Mouse (Mus musculus): ENCODE measurements at regions not wholly inside any gene's neighbourhood (a gene's known extent, or its start where the extent isn't known, plus 50 kb on each side); places are given as distances from the start of the nearest gene placed in this dataset.

GRCm38 (mm10) chr2:178596312-178597083 is 166.2 kb downstream of the Cdh26 start:
- TF ChIP-seq POLR2A (IDR thresholded peaks at IDR 0.05; ENCODE audit: control insufficient read depth, low read depth, low read length), result no peak
- TF ChIP-seq CTCF (IDR thresholded peaks at IDR 0.05; ENCODE audit: control insufficient read depth, insufficient read depth, insufficient replicate concordance, low read depth, low read length), result no peak
